Mouse (Mus musculus): Measurements from ENCODE around the gene Tbc1d14. TPM values are rescaled to one million over a fixed set of nuclear protein-coding genes. Genes with fewer than 3 reads are reported as not detected.

Tbc1d14 gene
- polyA plus RNA-seq, 1 experiment from 2014 or later: 70.1 TPM

- H3K27me3 ChIP-seq: no peaks in the 10 kb centered on the region
- no peak overlapping the region for H3K27ac ChIP-seq
- peaks cover 43% of the 10 kb centered on the region for H3K36me3 ChIP-seq
- no peaks in the 10 kb centered on the region for H3K4me1 ChIP-seq (replicated peaks)
- no peak overlapping the region for H3K4me3 ChIP-seq
- H3K9ac ChIP-seq: no peak overlapping the region
- H3K9me3 ChIP-seq: no peaks in the 10 kb centered on the region
- 36% methylated on average over 4 of the region's 4 CpGs for whole genome bisulfite sequencing
- ATAC-seq (ENCODE audit: low FRiP score): no peak
- H3K4me2 ChIP-seq: no peak overlapping the region
Measured at GRCm38 (mm10) chr5:36597653-36598052, 4.6 kb upstream of the Tbc1d14 start.

GRCm38 (mm10) chr5:36596225-36596624 is 3.1 kb upstream of the Tbc1d14 start:
- WGBS: 81% methylated on average over 5 of the region's 5 CpGs
- Histone ChIP-seq H3K4me2 (no peak overlapping the region), H3K27me3 (no peaks in the 10 kb centered on the region), H3K9me3 (no peaks in the 10 kb centered on the region), H3K9ac (no peak overlapping the region), H3K27ac (no peak overlapping the region), H3K4me1 (replicated peaks) (no peaks in the 10 kb centered on the region), H3K4me3 (no peak overlapping the region), H3K36me3 (peaks cover 29% of the 10 kb centered on the region)
- ATAC-seq (ENCODE audit: low FRiP score): no peak

- H3K27me3 ChIP-seq: no peaks in the 10 kb centered on the region
- H3K4me3 ChIP-seq: no peak overlapping the region
- ATAC-seq (ENCODE audit: low FRiP score): no peak
- H3K9me3 ChIP-seq: no peaks in the 10 kb centered on the region
- no peak overlapping the region for H3K27ac ChIP-seq
- WGBS: 40% methylated on average over 3 of the region's 3 CpGs
- peaks cover 18% of the 10 kb centered on the region for H3K36me3 ChIP-seq
- H3K4me2 ChIP-seq: no peak overlapping the region
- H3K9ac ChIP-seq: no peak overlapping the region
- no peaks in the 10 kb centered on the region for H3K4me1 ChIP-seq (replicated peaks)
Measured at GRCm38 (mm10) chr5:36595115-36595514, 2.0 kb upstream of the Tbc1d14 start.

- H3K4me1 ChIP-seq (replicated peaks): no peaks in the 10 kb centered on the region
- no peaks in the 10 kb centered on the region for H3K9me3 ChIP-seq
- H3K4me3 ChIP-seq: no peak overlapping the region
- no peaks in the 10 kb centered on the region for H3K27me3 ChIP-seq
- H3K36me3 ChIP-seq: peaks cover 10% of the 10 kb centered on the region
- 82% methylated on average over 3 of the region's 3 CpGs for WGBS
- H3K4me2 ChIP-seq: no peak overlapping the region
- H3K27ac ChIP-seq: no peak overlapping the region
- ATAC-seq (ENCODE audit: low FRiP score): no peak
- H3K9ac ChIP-seq: no peak overlapping the region
Measured at GRCm38 (mm10) chr5:36594344-36594743, 1.3 kb upstream of the Tbc1d14 start.

DNA sequence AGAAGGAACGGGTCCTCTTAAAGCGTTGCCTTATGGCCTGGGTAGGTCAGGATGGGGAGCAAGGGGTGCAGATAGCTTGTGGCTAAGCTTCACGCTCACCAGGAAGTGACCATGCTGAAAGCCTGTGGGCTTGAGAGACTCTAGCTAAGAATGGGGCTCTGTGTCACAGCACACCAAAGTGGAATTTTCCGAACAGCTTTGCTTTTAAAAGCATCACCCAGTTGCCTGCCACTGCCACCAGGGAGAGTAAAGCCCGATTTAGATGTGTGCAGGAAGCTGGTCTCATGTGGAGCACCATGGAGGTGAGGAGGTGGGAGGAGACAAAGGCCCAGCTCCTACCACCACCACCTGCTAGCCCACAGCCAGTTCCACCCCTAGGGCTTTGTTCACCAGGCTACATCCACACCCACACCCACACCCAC is 2.6 kb downstream of the Tbc1d14 start:
- Histone ChIP-seq H3K4me2 (no peak overlapping the region), H3K27ac (no peak overlapping the region), H3K27me3 (0 out of 2 replicates have a peak, but pooled peaks cover 5% of the 10 kb centered on the region), H3K4me1 (replicated peaks) (no peaks in the 10 kb centered on the region), H3K9me3 (no peaks in the 10 kb centered on the region), H3K4me3 (no peak overlapping the region), H3K9ac (no peak overlapping the region), H3K36me3 (no peaks in the 10 kb centered on the region)
- ATAC-seq (ENCODE audit: low FRiP score): no peak
- WGBS: 74% methylated on average over 5 of the region's 5 CpGs

- 0 out of 2 replicates have a peak, but pooled peaks cover 13% of the 10 kb centered on the region for H3K27me3 ChIP-seq
- no peak for ATAC-seq (ENCODE audit: low FRiP score)
- H3K4me1 ChIP-seq (replicated peaks): peaks cover 13% of the 10 kb centered on the region
- no peak overlapping the region for H3K27ac ChIP-seq
- WGBS: 63% methylated on average over 6 of the region's 6 CpGs
- no peak overlapping the region for H3K4me3 ChIP-seq
- no peak overlapping the region for H3K4me2 ChIP-seq
- no peaks in the 10 kb centered on the region for H3K36me3 ChIP-seq
- no peaks in the 10 kb centered on the region for H3K9me3 ChIP-seq
- H3K9ac ChIP-seq: no peak overlapping the region
Measured at GRCm38 (mm10) chr5:36584299-36584698, 8.8 kb downstream of the Tbc1d14 start.

GRCm38 (mm10) chr5:36581924-36582642 is 11.0 kb downstream of the Tbc1d14 start:
- peak overlapping the region; percentile 77 for H3K9ac ChIP-seq
- peak overlapping the region; percentile 70 for H3K4me3 ChIP-seq
- H3K9me3 ChIP-seq: no peaks in the 10 kb centered on the region
- ATAC-seq (ENCODE audit: low FRiP score): peak; percentile 97
- peak overlapping the region; percentile 92 for H3K4me2 ChIP-seq
- H3K27me3 ChIP-seq: 0 out of 2 replicates have a peak, but pooled peaks cover 13% of the 10 kb centered on the region
- peak overlapping the region; percentile 94 for H3K27ac ChIP-seq
- 2% methylated on average over 54 of the region's 54 CpGs for WGBS
- peaks cover 13% of the 10 kb centered on the region for H3K4me1 ChIP-seq (replicated peaks)
- no peaks in the 10 kb centered on the region for H3K36me3 ChIP-seq

DNA sequence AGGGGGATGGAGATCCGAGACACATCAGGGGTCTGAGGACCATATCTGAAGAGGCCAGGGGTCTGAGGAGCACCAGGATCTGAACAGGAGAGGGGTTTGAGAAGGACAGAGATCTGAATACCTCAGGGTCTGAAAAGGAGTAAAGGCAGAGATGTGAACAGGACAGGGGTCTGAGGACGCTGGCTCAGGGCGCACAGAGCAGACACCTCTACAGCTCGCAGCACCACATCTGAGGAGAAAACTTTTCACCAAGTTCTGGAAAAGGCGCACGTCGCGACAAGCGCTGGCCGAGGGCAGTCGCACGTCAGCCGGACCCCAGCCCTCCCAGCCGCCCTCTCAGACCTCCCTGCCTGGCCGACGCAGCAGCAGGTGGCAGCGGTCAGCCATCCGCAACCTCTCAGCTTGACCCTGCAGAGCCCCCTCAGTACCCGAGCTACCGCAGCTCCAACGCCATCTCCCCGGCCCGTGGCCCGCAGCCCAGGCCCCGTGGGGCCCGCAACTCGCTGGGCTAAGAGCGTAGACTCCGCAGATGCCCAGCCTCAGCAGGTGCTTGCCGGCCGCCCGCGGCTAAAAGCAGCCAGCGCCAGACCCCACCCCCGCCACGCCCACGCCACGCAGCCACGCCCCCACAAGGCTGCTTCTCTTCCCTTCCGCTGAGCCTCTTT is 11.7 kb downstream of the Tbc1d14 start:
- ATAC-seq (ENCODE audit: low FRiP score): peak; percentile 18
- Histone ChIP-seq H3K9me3 (no peaks in the 10 kb centered on the region), H3K9ac (peak overlapping the region; percentile 77), H3K36me3 (no peaks in the 10 kb centered on the region), H3K27ac (peak overlapping the region; percentile 94; the same call in 1 of the 2 replicates), H3K4me3 (peak overlapping the region; percentile 70), H3K4me1 (replicated peaks) (peaks cover 13% of the 10 kb centered on the region), H3K4me2 (peak overlapping the region; percentile 92), H3K27me3 (0 out of 2 replicates have a peak, but pooled peaks cover 13% of the 10 kb centered on the region)
- WGBS: under 1% methylated on average over 39 of the region's 40 CpGs

- Histone ChIP-seq H3K4me2 (no peak overlapping the region), H3K36me3 (no peaks in the 10 kb centered on the region), H3K9me3 (no peaks in the 10 kb centered on the region), H3K27me3 (0 out of 2 replicates have a peak, but pooled peaks cover 8% of the 10 kb centered on the region), H3K9ac (no peak overlapping the region), H3K4me1 (replicated peaks) (peaks cover 13% of the 10 kb centered on the region), H3K4me3 (no peak overlapping the region), H3K27ac (no peak overlapping the region)
- WGBS: 82% methylated on average over 7 of the region's 7 CpGs
- no peak for ATAC-seq (ENCODE audit: low FRiP score)
Measured at GRCm38 (mm10) chr5:36579967-36580366, 13.1 kb downstream of the Tbc1d14 start.

DNA sequence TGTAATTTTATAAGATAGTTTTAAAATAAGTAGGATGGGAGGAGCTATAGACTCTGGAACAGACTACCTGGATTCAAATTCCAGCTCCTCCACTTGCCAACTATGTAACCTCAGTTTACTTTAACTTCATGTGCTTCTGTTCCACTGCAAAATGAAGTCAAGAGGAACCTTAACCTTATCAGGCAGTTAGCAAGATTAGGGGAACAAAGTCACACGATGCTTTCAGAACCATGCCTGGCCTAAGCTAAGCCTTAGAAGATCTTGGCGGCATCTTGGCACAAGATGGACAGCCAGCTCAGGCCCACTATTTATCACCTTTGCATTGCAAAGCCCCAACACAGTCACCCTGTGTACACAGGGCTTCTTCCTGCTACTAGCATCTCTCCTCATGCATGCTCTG is 14.1 kb downstream of the Tbc1d14 start:
- WGBS: 92% methylated on average over 2 of the region's 2 CpGs
- H3K4me1 ChIP-seq (replicated peaks): peaks cover 18% of the 10 kb centered on the region
- no peak for ATAC-seq (ENCODE audit: low FRiP score)
- no peaks in the 10 kb centered on the region for H3K36me3 ChIP-seq
- no peak overlapping the region for H3K9ac ChIP-seq
- no peak overlapping the region for H3K27ac ChIP-seq
- no peaks in the 10 kb centered on the region for H3K9me3 ChIP-seq
- H3K27me3 ChIP-seq: 0 out of 2 replicates have a peak, but pooled peaks cover 8% of the 10 kb centered on the region
- H3K4me2 ChIP-seq: no peak overlapping the region
- no peak overlapping the region for H3K4me3 ChIP-seq

DNA sequence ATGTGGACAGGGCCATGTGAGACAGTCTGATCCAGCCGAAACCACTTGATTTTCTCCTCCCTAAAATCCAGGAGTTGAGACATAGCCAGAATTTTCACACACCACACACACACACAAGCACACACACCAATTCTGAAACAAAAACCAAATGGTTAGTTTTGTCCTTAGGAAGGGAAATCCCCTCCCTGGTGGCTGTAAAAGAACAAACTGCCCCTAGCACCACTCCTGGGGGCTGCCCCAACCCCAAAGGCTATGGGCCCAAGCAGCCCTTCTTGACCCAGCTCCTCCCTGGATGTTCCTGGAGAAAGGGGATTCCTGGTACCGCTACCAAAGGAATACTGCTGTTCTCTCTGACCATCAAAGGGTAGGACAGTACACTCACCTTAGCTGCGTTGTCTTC is 16.6 kb downstream of the Tbc1d14 start:
- Histone ChIP-seq H3K9ac (no peak overlapping the region), H3K36me3 (peaks cover 3% of the 10 kb centered on the region), H3K4me1 (replicated peaks) (peaks cover 13% of the 10 kb centered on the region), H3K27me3 (0 out of 2 replicates have a peak, but pooled peaks cover 5% of the 10 kb centered on the region), H3K4me3 (no peak overlapping the region), H3K4me2 (no peak overlapping the region), H3K9me3 (no peaks in the 10 kb centered on the region), H3K27ac (no peak overlapping the region)
- ATAC-seq (ENCODE audit: low FRiP score): no peak
- 93% methylated on average over 3 of the region's 3 CpGs for WGBS

DNA sequence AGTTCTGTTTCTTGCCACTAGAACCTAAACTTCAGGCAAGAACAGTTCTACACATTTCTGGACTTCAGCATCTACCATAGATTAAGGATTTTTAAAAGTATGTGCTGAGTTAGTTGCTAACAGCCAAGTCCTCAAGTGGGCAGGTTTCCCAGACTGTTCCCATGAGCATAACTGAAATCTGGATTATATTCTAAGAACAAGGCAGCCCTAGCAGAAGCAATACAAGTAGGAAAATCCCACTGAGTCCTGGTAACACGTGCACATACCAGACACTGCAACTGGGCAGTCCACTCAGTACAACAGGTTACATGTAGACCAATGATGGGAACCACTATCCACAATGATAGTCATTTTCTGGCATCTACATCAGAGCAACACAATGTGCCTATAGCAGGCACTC is 17.3 kb downstream of the Tbc1d14 start:
- Histone ChIP-seq H3K4me3 (no peak overlapping the region), H3K36me3 (peaks cover 10% of the 10 kb centered on the region), H3K4me1 (replicated peaks) (peaks cover 6% of the 10 kb centered on the region), H3K4me2 (no peak overlapping the region), H3K27me3 (0 out of 2 replicates have a peak, but pooled peaks cover 5% of the 10 kb centered on the region), H3K27ac (no peak overlapping the region), H3K9me3 (no peaks in the 10 kb centered on the region), H3K9ac (no peak overlapping the region)
- ATAC-seq (ENCODE audit: low FRiP score): no peak
- WGBS: 79% methylated on average over 1 of the region's 1 CpGs
